In genomic region chr17:36019519-36019918, GRCm38 (mm10) we compare ENCODE assay signal across 1 mouse cellular context.
TF ChIP-seq lines count a peak whose summit lies in the region.

No protein-coding gene starts in this region.

TF ChIP-seq in MEL, 35 proteins besides CTCF, POLR2A, EP300 and RAD21 (continued from another document):
- TF ChIP-seq USF1 (IDR thresholded peaks at IDR 0.05; ENCODE audit: low read depth, low read length) (peak; percentile 68), CHD2 (IDR thresholded peaks at IDR 0.05; ENCODE audit: low read length) (no peak), MAX (IDR thresholded peaks at IDR 0.05; ENCODE audit: low read length) (peak; percentile 90)
